In genomic region chr9:91366999-91367811, GRCm38 (mm10) we compare ENCODE assay signal across 12 mouse cellular contexts. TPM values are rescaled to one million over a fixed set of nuclear protein-coding genes. Genes with fewer than 3 reads are reported as not detected.
A peak's percentile ranks its signal among the peaks of the same experiment; 100 is the strongest.
DNase-seq lines count a peak whose midpoint lies in the region; ATAC-seq and TF ChIP-seq lines count a peak whose summit lies in the region.
"Had no signal": no experiment of that assay in that cellular context is flagged by ENCODE, and none has a peak within 500 bp of the region (broad histone marks: within the 10 kb centered on the region; RNA-seq: fewer than 3 reads in every experiment).

No protein-coding gene starts in this region.

- H3K4me1 ChIP-seq in forebrain, postnatal 0 days (ENCODE audit: insufficient read depth) = no peaks in the 10 kb centered on the region
- H3K4me1 ChIP-seq in midbrain, embryonic 15.5 days = peaks cover 7% of the 10 kb centered on the region; the same call in 1 of the 2 replicates
- H3K4me1 ChIP-seq in thymus, adult 2 months (replicated peaks; ENCODE audit: control insufficient read depth, insufficient read depth, low read length) = peaks cover under 1% of the 10 kb centered on the region; the same call in 1 of the 2 replicates

- no peaks in the 10 kb centered on the region for H3K36me3 ChIP-seq in forebrain, postnatal 0 days (ENCODE audit: insufficient read depth)
- no peaks in the 10 kb centered on the region for H3K36me3 ChIP-seq in midbrain, embryonic 15.5 days (replicated peaks)
- H3K36me3 ChIP-seq in thymus, adult 2 months (ENCODE audit: control insufficient read depth, insufficient read depth, low read length) = no peaks in the 10 kb centered on the region
- H3K36me3 ChIP-seq: embryonic facial prominence, embryonic 13.5 days; liver, embryonic 15.5 days had no signal

- peak; percentile 78 for DNase-seq in brain, embryonic 14.5 days (ENCODE audit: low read depth)
- peak; percentile 59 to 66 for DNase-seq in cerebellum, postnatal 14 days
- DNase-seq in forebrain, postnatal 0 days = peak; percentile 54
- no peak for DNase-seq in right cerebral cortex, adult 2 months (ENCODE audit: low spot score in 2 of 2)
- no peak for DNase-seq in right cerebral cortex, postnatal 25 days
- no peak for DNase-seq in thymus, adult 2 months
- DNase-seq in frontal cortex, adult 2 months (ENCODE audit: extremely low spot score in 1 of 2, low spot score in 1 of 2) = no peak
- DNase-seq: adrenal gland, adult 8-10 months had no signal

- ATAC-seq in forebrain, postnatal 0 days = no peak
- ATAC-seq in midbrain, embryonic 15.5 days (replicated peaks) = no peak
- ATAC-seq: intestine, embryonic 16.5 days had no signal

- 4% methylated on average over 30 of the region's 30 CpGs for WGBS in forebrain, postnatal 0 days
- 3% methylated on average over 30 of the region's 30 CpGs for WGBS in midbrain, embryonic 15.5 days
- 20% methylated on average over 30 of the region's 30 CpGs for WGBS in thymus, adult 2 months

- peak overlapping the region; percentile 75 for H3K27ac ChIP-seq in forebrain, postnatal 0 days (ENCODE audit: low read depth, low read length)
- peak overlapping the region; percentile 87 for H3K27ac ChIP-seq in midbrain, embryonic 15.5 days
- H3K27ac ChIP-seq in thymus, adult 2 months (ENCODE audit: control insufficient read depth, insufficient read depth, low read length) = no peak overlapping the region
- H3K27ac ChIP-seq: embryonic facial prominence, embryonic 13.5 days; liver, embryonic 15.5 days had no signal

- TF ChIP-seq POLR2A in brain, embryonic 14.5 days (IDR thresholded peaks at IDR 0.05; ENCODE audit: borderline replicate concordance, extremely low read depth, insufficient read depth, insufficient read length, poor library complexity, severe bottlenecking) = no peak
- no peak for TF ChIP-seq POLR2A in thymus, adult 2 months (IDR thresholded peaks at IDR 0.05; ENCODE audit: control insufficient read depth, extremely low read depth, insufficient read depth, low read length, poor library complexity)

- peak overlapping the region; percentile 39; the same call in 1 of the 2 replicates for H3K9ac ChIP-seq in forebrain, postnatal 0 days
- H3K9ac ChIP-seq in midbrain, embryonic 15.5 days = peak overlapping the region; percentile 31
- H3K9ac ChIP-seq: embryonic facial prominence, embryonic 13.5 days; liver, embryonic 15.5 days had no signal

- TF ChIP-seq CTCF in brain, embryonic 14.5 days (IDR thresholded peaks at IDR 0.05; ENCODE audit: borderline replicate concordance, extremely low read depth, insufficient read depth, insufficient read length) = no peak
- no peak for TF ChIP-seq CTCF in forebrain, postnatal 0 days (IDR thresholded peaks at IDR 0.05; ENCODE audit: low read depth)
- no peak for TF ChIP-seq CTCF in thymus, adult 2 months (IDR thresholded peaks at IDR 0.05; ENCODE audit: borderline replicate concordance, control insufficient read depth, extremely low read depth, insufficient read depth, low read length, poor library complexity)

- no peaks in the 10 kb centered on the region for H3K9me3 ChIP-seq in forebrain, postnatal 0 days (ENCODE audit: low read length)
- H3K9me3 ChIP-seq in midbrain, embryonic 15.5 days = no peaks in the 10 kb centered on the region
- H3K9me3 ChIP-seq: embryonic facial prominence, embryonic 13.5 days; liver, embryonic 15.5 days had no signal

- peak overlapping the region; percentile 33 for H3K4me2 ChIP-seq in forebrain, postnatal 0 days (ENCODE audit: low read depth)
- peak overlapping the region; percentile 39 for H3K4me2 ChIP-seq in midbrain, embryonic 15.5 days
- H3K4me2 ChIP-seq: embryonic facial prominence, embryonic 13.5 days; liver, embryonic 15.5 days had no signal

- peak overlapping the region; percentile 37 for H3K4me3 ChIP-seq in forebrain, postnatal 0 days (ENCODE audit: low read depth, low read length)
- H3K4me3 ChIP-seq in midbrain, embryonic 15.5 days = peak overlapping the region; percentile 51
- H3K4me3 ChIP-seq in thymus, adult 2 months (ENCODE audit: control insufficient read depth, insufficient read depth, low read length) = no peak overlapping the region
- H3K4me3 ChIP-seq: embryonic facial prominence, embryonic 13.5 days; liver, embryonic 15.5 days had no signal

- peaks cover 50% of the 10 kb centered on the region for H3K27me3 ChIP-seq in forebrain, postnatal 0 days (ENCODE audit: insufficient read depth, low read length)
- H3K27me3 ChIP-seq in midbrain, embryonic 15.5 days (replicated peaks) = peaks cover 45% of the 10 kb centered on the region
- peaks cover 12% of the 10 kb centered on the region; the same call in 1 of the 2 replicates for H3K27me3 ChIP-seq in thymus, adult 2 months (ENCODE audit: control insufficient read depth, insufficient read depth, low read length)

RNA-seq across cellular contexts. Expression of gene Zic1, which starts 1.6 kb away (rescaled TPM):
- 576 and 642 TPM in 2 replicates for polyA plus RNA-seq in brain, embryonic 14.5 days (2012; rRNA removed)
- 65.4 and 127 TPM in 2 replicates for total RNA-seq in forebrain, postnatal 0 days (2014; rRNA removed)
- 4.4 and 8.9 TPM in 2 replicates for polyA plus RNA-seq in forebrain, postnatal 0 days (2015; fragmentation: Nextera tagmentation; extraction: Ambion mirVana)
- 10.0 and 11.6 TPM in 2 replicates for polyA plus RNA-seq in midbrain, embryonic 15.5 days (2015; fragmentation: Nextera tagmentation; extraction: Ambion mirVana)
- polyA plus RNA-seq in thymus, adult 2 months (2012; rRNA removed) = 0.19 and 0.28 TPM in 2 replicates
- 113 and 143 TPM in 2 replicates for polyA plus RNA-seq in frontal cortex, adult 2 months (2012; rRNA removed)
- polyA plus RNA-seq: intestine, embryonic 16.5 days had no signal

RNA-seq across cellular contexts. Expression of gene Zic4, which starts 5.0 kb away (rescaled TPM):
- polyA plus RNA-seq in brain, embryonic 14.5 days (2012; rRNA removed) = 89.6 and 91.1 TPM in 2 replicates
- total RNA-seq in forebrain, postnatal 0 days (2014; rRNA removed) = 44.3 and 99.2 TPM in 2 replicates
- polyA plus RNA-seq in forebrain, postnatal 0 days (2015; fragmentation: Nextera tagmentation; extraction: Ambion mirVana) = 24.7 and 48.1 TPM in 2 replicates
- polyA plus RNA-seq in midbrain, embryonic 15.5 days (2015; fragmentation: Nextera tagmentation; extraction: Ambion mirVana) = 53.1 and 59.1 TPM in 2 replicates
- not detected in 2 replicates for polyA plus RNA-seq in thymus, adult 2 months (2012; rRNA removed)
- polyA plus RNA-seq in frontal cortex, adult 2 months (2012; rRNA removed) = 9.9 and 10.3 TPM in 2 replicates
- total RNA-seq: adrenal gland, adult 8-10 months had no signal
- polyA plus RNA-seq: intestine, embryonic 16.5 days; liver, embryonic 15.5 days had no signal

Comparison
In these comparisons a context has a peak if more than half of its experiments do, and no peak if none do; other contexts are left out.
1. DNase-seq: peak in brain, embryonic 14.5 days (single experiment), cerebellum, postnatal 14 days (2 of 2) and forebrain, postnatal 0 days (single experiment); none in right cerebral cortex, adult 2 months (0 of 2), right cerebral cortex, postnatal 25 days (single experiment), thymus, adult 2 months (single experiment) and frontal cortex, adult 2 months (0 of 2).
2. RNA of gene Zic4, which starts 5.0 kb away (polyA plus RNA-seq): 89.6 to 91.1 TPM in brain, embryonic 14.5 days, 53.1 to 59.1 TPM in midbrain, embryonic 15.5 days, 24.7 to 48.1 TPM in forebrain, postnatal 0 days and 9.9 to 10.3 TPM in frontal cortex, adult 2 months; not detected in thymus, adult 2 months; every median in the first group is over 10 times any median in the second.